Mouse (Mus musculus) cerebellum, adult 18-20 months (tissue): Measurements from ENCODE around the gene Clba1.

ENCODE experiments used
- DNase-seq, 2 experiments: peaks; one replicate each; pipeline ENCODE4 v3.0.0; 2021

The Clba1 gene

GRCm38 (mm10) chr12:112851116-112851515 lies 42.4 kb downstream of the Clba1 start:
- DNase-seq = no peak

DNA sequence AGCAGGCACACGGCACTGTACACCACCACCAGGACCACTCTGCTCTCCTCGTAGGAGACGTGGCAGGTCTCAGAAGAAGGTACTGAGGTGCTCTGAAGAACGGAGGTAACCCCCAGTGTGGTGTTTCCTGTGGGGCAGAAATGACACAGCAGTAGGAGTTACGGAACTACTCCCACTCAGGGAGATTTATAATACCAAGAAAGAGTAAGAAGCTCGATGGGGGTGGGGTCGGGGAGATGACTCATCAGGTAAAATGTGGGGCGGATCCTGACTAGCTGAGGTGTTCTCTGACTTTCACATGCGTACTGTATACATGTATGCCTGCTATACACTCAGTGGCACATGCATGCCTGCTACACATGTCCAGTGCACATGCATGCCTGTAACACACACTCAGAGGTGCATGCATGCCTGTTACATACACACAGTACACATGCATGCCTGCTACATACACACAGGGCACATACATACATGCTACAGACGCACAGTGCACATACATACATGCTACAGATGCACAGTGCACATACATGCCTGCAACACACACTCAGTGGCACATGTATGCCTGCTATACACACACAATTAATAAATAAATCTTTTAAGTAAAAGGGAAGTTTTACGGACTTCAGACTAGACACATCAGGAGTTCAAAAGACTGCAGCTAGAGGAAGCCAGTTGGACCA lies 44.5 kb downstream of the Clba1 start:
- DNase-seq = no peak

- no peak for DNase-seq
Observed at GRCm38 (mm10) chr12:112854610-112855333, 46.0 kb downstream of the Clba1 start.

GRCm38 (mm10) chr12:112856338-112856737 lies 47.6 kb downstream of the Clba1 start:
- DNase-seq = no peak

- no peak for DNase-seq
Observed at GRCm38 (mm10) chr12:112857021-112857925, 48.5 kb downstream of the Clba1 start.

GRCm38 (mm10) chr12:112858581-112859336 lies 50.0 kb downstream of the Clba1 start:
- no peak for DNase-seq

DNA sequence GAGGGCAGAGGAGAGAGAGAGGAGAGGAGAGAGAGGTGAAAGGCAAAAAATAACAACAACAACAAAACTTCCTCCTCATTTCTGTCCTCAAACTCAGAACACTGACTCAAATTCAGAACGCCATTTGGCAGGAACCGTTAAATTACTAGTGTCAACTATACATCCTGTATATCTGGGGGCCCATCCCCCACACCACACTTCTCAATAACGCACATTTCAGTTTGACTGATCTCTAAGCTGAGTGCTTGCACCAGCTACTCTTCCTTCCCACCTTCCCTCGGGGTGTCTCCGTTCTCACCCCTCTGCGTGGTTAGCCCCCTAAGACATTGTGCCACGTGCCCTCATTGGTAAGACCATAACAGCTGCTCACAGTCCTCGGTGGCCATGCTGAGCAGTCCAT lies 51.2 kb downstream of the Clba1 start:
- DNase-seq = no peak

DNA sequence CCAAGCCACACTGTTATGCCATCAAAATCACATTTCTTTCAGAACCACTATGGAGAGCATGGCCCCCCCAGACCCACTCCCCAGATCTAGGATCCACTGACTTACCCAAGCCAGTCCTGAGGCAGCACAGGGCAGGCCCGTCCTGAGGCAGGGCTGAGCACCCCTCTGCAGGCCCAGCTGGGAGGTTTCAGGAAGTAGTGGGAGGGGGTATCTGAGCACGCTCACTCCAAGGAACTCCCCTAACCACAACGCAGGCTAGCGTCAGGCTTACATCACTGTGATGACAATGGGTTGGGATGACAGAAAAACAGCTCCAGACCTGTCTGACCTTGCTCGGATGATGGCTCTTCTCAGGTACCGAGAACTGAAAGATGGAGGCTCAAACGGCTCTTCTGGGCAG lies 52.0 kb downstream of the Clba1 start:
- DNase-seq = no peak

- DNase-seq = no peak
Observed at GRCm38 (mm10) chr12:112861911-112862321, 53.2 kb downstream of the Clba1 start.

DNA sequence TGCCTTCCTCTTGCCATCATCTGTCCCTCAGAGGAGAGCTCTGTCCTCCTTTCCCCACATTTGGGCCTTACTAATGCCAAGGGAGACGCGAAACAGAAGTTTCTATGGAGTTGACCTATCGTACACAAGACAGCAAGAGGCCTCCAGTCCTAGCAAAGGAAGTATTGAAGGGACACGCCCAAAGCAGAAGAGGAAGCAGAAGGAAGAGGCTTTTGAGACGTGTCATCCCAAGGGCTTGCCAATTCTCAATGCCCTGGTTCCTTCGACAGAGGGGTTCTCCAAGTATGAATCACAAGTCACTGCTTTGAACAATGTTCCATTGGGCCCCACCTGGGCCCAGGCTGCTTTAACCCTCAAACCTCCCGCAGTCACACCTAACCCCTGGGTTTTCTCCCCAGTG lies 56.1 kb downstream of the Clba1 start:
- DNase-seq = no peak
